Mouse (Mus musculus): ENCODE results near the gene Lta. TPM values are rescaled to one million over a fixed set of nuclear protein-coding genes. Genes with fewer than 3 reads are reported as not detected.
A peak's percentile ranks its signal among the peaks of the same experiment; 100 is the strongest.

The Lta gene
- total RNA-seq, 2 experiments from 2014 or later, result 0.19 TPM; not detected in 1

DNA sequence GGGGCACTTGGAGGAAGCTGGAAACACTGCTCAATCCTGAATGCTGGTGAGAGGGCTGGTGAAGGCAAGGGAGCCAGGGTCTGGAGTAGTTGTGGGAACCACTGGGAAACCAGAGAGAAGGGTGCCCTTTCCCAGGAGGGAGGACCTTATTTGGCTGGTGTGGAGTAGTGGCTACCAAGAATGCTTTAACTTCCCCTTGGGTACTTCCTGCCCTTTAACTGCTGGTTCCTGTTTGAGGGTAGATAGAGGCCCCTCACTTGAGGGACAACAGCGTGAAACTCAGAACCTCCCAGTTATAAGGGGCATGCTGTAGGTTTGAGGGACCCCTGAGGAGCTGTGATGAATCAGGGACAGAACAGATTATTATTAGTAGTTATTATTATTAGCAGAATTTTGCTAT lies 16.0 kb downstream of the Lta start:
- DNase-seq, result no peak
- intact Hi-C loops (cut with DNase I), result no loop called here

DNA sequence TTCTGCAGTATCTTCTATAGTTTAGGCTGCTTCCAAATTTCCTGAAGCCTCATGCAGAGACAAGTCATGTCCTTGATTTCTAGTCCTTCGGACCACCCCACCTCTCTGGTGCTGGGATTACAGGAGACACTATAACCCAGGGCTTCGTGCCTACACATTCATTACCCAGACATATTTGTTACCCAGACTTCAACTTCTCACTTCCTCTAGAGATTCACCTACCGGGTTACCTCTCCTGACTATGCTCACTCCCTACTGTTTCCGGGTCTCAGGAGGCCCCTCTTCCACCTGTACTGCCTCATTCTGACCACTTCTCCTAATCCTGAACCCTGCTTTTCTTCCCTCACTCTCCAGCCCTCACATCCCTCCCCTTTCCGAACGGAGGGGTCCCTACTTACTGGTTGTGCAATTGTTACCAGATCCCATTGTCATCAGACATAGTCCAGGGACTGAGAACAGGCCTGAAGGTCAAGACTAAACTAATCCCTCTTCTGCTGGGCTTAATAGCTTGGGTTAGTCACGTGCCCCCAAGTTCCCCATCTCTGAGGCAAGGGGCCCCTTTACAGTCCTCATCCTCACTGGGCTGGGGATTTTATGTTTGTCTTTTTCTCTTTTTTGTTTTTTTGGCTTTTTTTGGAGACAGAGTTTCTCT lies 17.1 kb downstream of the Lta start, which contains the start of gene Lst1:
Gene Lst1 (minus strand): TSS at position 481 of the 652 bp plus-strand sequence.
- DNase-seq, result no peak
- intact Hi-C loops (cut with DNase I), result no loop called here

DNA sequence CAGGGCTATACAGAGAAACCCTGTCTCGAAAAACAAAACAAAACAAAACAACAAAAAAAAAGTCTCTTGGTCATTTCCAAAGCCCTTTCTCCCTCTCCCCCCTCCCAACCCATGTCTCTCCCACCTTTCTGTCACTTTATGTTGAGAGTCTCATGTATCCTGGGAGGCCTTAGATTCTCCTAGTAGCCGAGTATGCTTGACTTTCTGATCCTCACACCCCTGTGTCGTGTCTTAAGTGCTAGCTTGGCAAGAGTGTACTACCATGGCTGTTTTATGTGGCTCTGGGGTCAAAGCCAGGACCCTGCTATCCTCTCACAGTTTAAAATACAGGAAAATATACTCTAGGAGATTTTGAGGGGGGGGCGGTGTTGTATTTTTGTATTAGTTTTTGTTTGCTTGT lies 17.8 kb downstream of the Lta start:
- DNase-seq, result no peak
- intact Hi-C loops (cut with DNase I), result no loop called here

DNA sequence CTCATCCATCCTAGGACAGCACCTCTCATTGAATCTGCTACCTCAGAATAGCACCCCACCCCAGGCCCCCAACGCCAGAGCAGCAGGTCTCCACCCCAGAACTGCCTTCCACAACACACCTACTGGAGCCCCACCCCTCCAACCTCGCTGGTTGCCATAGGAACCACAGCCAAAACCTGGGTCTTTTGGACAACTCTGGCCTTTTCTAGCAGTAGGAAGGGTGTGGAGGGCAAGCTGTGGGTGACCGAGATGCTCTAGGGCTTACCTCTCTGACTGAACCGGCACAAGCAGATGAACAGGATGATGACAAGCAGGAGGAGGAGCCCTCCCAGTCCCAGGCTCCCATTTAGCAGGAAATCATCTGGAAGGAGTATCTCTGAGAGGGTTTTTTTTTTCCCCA lies 18.5 kb downstream of the Lta start:
- peak in 1 of 2 experiments; percentile 49 for DNase-seq
- intact Hi-C loops (cut with DNase I), result no loop called here

DNA sequence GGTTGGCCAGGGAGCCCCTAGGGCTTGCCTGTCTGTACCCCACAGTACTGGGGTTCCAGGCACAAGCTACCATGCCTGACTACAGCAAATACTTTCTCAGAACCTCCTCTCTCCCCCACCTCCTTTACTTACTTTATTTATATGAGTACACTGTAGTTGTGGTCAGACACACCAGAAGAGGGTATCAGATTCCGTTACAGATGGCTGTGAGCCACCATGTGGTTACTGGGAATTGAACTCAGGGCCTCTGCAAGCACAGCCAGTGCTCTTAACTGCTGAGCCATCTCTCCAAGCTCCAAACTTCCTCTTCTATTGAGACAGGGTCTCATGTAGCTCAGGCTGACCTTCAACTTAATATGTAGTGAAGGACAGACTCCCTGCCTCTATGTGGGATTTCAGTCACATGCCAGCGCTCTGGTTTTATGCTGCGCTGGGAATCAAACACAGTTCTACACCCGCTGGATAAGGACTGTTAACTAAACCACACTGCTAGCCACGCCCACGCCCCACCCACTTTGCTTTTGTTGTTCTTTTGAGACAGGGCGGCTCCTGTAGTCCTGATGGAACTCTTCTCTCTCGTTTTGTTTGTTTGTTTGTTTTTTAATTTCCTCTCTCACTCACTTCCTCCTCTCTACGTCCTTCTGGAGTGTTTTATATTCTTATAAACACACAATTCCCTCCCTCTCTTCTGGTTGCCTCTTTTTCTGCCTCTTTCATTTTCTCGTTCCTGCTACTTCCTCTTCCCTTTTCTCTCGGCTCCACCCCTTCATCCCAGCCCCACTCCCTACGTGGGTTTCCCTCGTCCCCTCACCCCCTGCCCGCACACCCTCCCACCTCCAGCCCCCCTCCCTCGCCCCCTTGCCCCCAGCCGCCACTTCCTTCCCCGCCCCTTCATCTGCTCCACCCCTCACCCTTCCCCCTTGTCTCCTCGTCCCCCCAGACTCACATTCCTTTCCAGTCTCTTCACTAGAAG lies 19.2 kb downstream of the Lta start:
- peak; percentile 74 to 78 for DNase-seq
- intact Hi-C loops (cut with DNase I), result no loop called here

DNA sequence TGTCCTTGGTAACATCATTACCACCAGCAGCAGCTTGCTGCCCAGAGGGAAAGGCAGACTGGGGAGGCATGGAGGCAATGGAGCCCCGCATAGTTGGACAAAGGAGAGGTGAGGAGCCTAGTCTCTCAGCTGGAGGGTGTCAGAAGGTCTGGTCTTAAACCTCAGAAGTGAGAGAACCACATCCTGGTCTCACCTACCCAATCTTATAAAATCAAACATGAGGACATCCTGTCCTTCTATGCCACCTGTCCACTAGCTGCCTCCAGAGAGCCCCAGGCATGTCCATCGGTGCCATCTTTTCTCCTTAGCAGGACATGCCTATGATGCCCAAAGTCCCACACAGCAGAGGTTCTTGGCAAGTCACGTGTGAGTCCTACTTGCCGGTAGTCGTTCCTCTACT lies 25.1 kb downstream of the Lta start:
- intact Hi-C loops (cut with DNase I), result no loop called here
- no peak for DNase-seq

DNA sequence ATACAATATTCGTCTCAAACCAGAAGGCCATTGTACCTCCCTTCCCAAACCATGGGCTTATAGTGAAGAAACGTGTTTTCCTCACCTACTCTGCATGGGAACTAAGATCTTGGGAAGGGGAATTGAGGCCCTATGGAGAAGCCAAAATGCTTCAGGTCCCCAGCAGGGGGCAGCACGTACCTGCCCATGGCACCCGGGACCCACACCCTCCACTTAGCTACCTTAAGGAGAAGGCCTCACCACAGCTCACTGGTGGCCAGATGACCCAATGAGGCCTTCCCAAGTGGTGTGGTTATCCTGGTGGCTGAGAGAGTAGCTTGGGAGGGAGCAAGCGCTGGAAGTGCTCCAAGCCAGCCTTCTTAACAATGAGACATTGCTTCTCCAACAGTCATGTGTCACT lies 26.6 kb downstream of the Lta start:
- peak; percentile 79 to 83 for DNase-seq
- intact Hi-C loops (cut with DNase I), result loop anchor here (1.0 kb wide), 2 partner anchors 17 to 54 kb away; no protein-coding TSS in a partner anchor

DNA sequence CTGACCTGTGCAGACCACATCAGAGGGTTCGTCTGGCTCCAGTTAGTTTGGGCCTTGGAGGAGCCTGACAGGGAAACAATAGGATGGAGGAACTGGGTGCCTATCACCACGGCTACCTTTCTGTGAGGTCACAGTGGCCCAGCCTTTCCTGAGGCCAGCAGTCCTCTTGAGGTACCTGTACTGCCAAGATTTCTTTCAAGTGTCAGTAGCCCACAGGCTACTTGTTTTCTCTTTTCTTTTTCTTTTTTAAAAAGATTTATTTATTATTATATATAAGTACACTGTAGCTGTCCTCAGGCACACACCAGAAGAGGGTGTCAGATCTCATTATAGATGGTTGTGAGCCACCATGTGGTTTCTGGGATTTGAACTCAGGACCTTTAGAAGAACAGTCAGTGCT lies 29.2 kb downstream of the Lta start, which contains the start of gene Aif1:
Gene Aif1 (minus strand): TSS at position 101 of the 400 bp plus-strand sequence.
- intact Hi-C loops (cut with DNase I), result no loop called here
- no peak for DNase-seq

DNA sequence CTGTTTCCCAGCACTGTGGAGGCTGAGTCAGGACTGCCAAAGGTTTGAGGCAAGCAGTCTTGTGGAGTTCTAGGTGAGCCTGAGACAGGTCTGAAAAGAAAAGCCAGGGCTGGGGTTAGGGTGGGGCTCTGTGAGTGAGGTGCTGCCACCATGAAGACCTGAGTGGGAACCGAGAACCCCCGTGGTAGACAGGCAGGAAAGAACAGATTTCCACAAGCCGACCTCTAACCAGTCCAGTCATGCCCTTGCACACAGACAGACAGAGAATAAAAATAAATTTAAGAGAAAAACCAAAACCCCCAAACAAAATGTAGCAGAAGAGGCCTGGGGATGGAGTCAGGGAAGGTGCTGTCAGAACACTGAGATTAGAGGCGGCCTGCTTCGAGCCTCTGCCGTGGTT lies 29.8 kb downstream of the Lta start:
- intact Hi-C loops (cut with DNase I), result no loop called here
- no peak for DNase-seq

DNA sequence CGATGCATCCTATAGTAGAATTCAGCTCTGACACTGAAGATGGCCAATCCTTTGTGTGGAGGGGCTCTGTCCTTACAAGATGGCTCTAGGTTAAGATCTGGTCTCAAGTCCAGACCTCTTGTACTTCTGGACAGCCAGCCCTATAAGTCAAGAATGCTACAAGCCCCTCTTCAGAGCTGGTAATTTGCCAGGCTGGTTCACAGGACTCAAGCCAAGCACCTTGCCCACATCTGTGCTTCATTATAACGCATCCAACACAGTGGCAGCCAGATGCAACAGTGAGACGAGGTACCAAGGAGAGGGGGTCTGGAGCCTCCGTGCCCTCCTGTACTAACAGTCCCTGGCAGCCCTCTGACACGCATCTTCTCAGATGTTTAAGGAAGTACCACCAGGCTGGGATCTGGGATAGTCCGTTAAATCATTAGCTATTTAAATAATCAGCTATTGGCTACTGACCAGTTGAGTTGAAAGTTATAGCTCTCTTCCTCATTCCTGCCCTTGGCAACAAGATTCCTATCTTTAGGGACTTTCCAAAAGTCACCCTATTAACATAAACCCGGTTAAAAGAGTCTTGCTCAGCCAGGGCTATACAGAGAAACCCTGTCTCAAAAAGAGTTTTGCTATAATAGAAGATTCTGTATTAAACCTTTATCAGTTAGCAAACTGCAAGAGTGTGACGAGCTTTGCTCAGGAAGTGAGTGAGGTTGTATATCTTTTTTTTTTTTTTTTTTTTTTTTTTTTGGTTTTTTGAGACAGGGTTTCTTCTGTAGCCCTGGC lies 30.8 kb downstream of the Lta start:
- intact Hi-C loops (cut with DNase I), result no loop called here
- DNase-seq, result no peak

DNA sequence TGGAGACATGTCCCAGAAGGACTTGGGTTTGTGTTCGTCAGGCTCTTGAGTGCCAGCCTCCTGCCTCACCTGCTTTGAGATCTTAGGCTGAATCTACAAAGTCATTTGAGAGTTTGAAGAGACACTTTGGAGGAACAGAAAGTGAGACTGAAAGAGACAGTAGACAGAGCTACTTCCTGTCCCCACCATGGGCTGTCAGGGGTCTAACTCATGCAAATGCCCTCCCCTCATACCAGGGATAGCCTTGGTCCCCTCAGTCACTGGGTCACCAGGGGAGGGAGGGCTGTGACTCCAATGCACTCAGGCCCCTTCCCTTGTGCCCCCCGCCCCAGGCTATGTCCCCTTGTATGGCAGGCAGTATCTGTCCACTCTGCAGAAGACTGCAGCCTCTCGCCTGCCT lies 31.8 kb downstream of the Lta start:
- intact Hi-C loops (cut with DNase I), result no loop called here
- no peak for DNase-seq

DNA sequence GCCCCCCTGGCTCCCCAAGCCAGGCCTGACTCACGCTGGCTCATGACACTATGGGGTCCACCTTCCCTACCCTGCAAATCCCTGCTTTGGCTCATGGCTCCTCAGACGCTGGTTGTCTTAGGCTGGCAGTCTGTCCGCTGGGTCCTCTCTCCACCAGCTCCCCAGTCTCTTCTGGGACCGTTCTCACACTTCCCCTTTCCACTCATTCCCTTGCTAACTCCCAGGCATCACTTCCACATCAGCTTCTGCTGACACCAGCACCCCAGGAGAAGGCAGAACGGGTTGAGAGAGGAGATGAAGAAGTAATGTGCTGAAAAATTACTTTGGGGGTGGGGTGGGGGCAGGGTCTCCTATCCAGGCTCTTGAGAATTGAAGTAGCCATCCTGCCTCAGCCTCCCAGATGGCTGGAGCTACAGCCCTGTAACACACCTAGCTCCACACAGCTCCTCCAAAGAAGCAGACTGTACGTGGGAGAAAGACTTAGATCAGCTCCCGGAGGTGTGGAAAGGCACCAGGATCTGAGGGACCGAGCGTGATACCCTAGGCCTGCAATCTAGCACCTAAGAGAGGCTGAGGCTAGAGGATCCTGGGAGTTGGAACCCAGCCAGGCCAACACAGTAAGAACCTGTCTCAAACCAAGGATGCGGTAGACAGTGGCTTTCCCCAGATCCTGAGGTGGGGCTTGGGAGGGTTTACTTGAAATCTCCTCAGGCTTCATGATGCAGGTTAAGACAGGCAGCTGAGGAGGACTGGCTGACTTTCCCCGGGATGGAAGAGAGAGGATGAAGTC lies 32.5 kb downstream of the Lta start:
- no peak for DNase-seq

DNA sequence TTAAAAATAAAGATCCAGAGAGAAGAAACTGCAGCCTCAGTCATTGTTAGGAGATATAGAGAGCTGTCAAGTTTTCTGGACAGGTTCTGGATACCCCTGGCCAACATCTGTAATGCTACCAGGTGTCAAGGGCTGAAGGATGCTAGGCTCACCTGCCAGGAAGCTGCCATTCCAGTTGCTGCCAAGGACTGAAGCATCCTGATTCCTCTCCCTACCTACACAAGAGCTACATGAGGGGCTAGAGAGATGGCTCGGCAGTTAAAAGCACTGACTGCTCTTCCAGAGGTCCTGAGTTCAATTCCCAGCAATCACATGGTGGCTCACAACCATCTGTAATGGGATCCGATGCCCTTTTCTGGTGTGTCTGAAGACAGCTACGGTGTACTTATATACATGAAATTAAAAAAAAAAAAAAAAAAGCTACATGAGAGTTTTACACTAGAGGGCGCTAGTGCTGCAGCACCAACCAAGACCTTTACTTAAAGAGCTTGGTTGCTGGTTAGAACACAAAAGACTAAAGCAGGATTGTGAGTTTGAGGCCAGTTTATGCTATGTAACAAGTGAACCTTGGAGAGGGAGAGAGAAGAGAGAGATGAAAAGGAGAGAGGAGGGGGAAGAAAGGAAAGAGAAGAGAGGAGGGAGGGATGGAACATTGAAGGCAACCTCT lies 36.5 kb downstream of the Lta start:
- intact Hi-C loops (cut with DNase I), result loop anchor here (2.0 kb wide), 1 partner anchor 68 kb away; no protein-coding TSS in a partner anchor
- no peak for DNase-seq

More for the DNA sequence above, 32.5 kb downstream of the Lta start:
- intact Hi-C loops (cut with DNase I), result no loop called here

DNA sequence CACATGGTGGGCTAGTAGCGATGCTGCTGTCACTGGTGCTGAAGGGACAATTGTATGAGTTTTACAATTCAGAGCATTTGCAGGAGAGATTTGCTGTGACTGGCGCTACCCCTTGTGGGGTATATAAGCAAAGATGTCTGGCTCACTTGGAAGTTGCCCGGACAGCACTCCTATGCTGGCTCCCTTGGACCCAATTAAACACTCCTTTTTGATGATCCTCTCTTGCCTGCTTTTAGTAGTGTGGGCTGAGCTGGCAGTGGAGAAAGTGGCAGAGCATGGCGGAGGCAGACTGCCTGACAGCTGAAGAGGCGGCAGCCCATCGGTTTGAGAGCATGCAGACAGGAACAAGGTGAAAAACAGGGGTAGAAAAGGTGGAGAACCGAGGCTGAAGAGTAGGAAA lies 37.4 kb downstream of the Lta start:
- intact Hi-C loops (cut with DNase I), result loop anchor here (2.0 kb wide), 1 partner anchor 69 kb away; no protein-coding TSS in a partner anchor
- no peak for DNase-seq

DNA sequence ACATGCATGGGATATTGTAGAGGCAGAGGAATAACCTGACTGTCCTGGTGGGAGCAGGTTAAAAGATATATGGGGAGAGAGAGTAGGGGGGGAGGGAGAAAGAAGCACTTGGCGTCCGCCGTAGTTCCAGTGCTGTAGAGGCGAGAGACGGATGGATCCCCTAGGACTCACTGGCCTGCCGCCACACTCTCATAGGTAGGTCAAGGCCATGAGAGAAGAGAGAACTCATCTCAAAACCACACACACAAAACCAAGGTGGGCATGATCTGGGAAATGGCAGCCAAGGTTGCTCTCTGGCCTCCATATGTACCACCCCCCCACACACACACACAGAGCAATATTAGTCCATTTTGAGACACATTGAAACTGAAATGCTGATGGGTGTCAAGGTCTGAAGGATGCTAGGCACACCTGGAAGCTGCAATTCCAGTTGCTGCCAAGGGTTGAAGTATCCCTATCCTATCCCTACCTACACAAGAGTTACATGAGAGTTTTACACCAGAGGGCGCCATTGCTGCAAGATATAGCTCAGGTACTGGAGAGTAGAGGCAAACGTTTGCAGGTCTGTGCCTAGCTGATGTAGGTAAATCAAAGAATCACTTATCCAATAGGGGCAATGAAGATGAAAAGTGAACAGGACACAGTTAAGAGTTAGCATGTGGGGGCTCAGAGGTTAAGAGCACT lies 38.7 kb downstream of the Lta start:
- intact Hi-C loops (cut with DNase I), result no loop called here
- DNase-seq, result peak in 1 of 2 experiments; percentile 51

DNA sequence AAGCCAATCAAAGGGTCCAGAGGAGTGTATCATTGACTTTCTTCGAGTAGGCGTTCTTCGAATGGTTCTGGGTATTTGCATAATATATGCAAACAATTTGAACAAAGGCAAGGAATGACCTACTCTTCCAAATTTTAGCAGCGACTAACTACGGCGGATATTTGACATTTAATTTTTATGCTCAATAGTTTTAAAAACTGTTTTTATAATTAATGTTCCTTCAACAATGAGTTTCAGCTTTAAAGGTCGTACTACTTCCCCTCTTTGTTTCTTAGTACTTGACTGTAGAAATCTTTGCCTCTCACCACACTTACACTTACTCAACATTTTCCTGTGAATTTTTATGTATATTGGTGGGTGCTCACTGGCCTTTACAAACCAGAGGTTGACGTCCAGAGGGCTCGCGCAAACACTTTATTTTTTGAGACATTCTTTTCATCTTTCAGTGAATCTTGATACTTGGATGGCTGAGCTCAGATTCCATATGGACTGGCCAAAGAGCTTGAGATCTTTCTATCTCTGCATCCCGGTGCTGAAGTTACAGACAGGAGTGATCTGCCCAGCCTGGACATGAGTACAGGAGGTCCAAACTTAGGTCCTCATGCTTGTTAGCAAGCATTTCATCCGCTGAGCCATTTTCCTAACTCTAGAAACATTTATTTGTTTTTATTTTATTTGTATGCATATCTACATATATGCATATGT lies 39.5 kb downstream of the Lta start:
- intact Hi-C loops (cut with DNase I), result no loop called here
- no peak for DNase-seq

DNA sequence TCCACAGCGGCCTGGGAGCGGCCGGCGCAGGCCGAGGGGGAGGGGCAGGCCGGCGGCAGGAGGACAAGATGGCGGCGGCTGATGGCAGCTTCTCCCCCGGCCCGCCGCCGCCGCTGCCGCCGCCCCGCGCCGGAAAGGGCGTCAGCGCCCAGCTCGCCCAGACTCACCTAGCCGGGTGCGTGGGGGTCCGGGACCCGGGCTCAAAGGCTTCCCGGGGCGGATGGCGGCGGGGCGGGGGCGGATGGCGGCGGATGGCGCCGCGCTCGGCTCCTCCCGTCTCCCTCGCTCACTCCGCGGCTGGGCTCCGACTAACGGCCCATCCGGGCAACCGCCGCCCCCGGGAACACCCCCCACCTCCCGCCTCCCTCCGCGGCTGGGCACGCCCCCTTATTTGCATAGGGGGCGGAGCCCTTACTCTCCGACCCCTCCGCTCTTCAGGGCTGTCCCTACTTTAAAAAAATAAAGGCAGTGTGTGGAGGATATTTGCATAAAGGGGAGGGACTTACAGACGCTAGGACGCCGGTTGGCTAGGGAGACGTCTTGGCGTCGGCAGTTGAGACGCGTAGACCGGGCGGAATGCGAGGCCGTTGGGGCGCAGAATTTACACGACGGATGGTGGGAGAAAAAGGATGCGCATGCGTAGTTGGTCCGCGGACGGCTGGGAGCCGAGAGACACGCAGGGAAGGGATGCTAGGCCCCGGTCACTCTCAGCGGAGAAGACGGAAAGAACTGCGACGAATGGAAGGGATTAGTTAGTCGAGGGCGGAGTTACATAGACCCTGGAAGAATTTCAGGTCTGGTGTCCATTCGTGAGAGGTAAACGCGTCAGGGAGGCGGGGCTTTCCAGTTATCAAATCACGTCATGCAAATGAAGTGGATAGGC lies 40.3 kb downstream of the Lta start, which contains the start of gene Prrc2a:
Gene Prrc2a (minus strand): TSS at position 330 of the 883 bp plus-strand sequence.
- intact Hi-C loops (cut with DNase I), result loop anchor here (5.0 kb wide), 1 partner anchor 38 kb away; the partner anchor contains the start of gene D17H6S53E
- peak; percentile 95 to 98 for DNase-seq
